Mouse (Mus musculus): ENCODE measurements around the gene Fbxl15.

- TF ChIP-seq EP300 (IDR thresholded peaks at IDR 0.05; ENCODE audit: insufficient read depth, low read depth, low read length) (no peak), CTCF (IDR thresholded peaks at IDR 0.05; ENCODE audit: low read depth, low read length) (no peak)
These were observed 4.0 kb downstream of the Fbxl15 start for GRCm38 (mm10) chr19:46331936-46332335.

Data from ES-Bruce4 (cell line).